Mouse (Mus musculus) myocyte (in vitro differentiated cells): ENCODE measurements at regions not wholly inside any gene's neighbourhood (a gene's known extent, or its start where the extent isn't known, plus 50 kb on each side); places are given as distances from the start of the nearest gene placed in this dataset.

Experiments used
- E2F4 ChIP-seq: IDR thresholded peaks from one replicate; pipeline ENCODE4 v1.6.1; 2011; ENCODE audit warnings: mild to moderate bottlenecking, control low read depth, moderate library complexity; ENCODE audit not compliant: insufficient read depth
- MAX ChIP-seq: IDR thresholded peaks from one replicate; pipeline ENCODE4 v1.6.1; 2011; ENCODE audit warnings: low read depth, mild to moderate bottlenecking, control low read depth
- POLR2A ChIP-seq: IDR thresholded peaks from one replicate; pipeline ENCODE4 v1.6.1; 2011; ENCODE audit warnings: low read depth, mild to moderate bottlenecking, control low read depth, moderate library complexity; ENCODE audit not compliant: insufficient read length
- POLR2AphosphoS2 ChIP-seq: IDR thresholded peaks from one replicate; pipeline ENCODE4 v1.6.1; 2011; ENCODE audit warnings: low read depth, control low read depth; ENCODE audit not compliant: insufficient read length
- REST ChIP-seq: IDR thresholded peaks from one replicate; pipeline ENCODE4 v1.6.1; 2011; ENCODE audit warnings: mild to moderate bottlenecking, control low read depth, moderate library complexity; ENCODE audit not compliant: insufficient read depth, insufficient read length
- TCF12 ChIP-seq: IDR thresholded peaks from one replicate; pipeline ENCODE4 v1.6.1; 2011; ENCODE audit warnings: mild to moderate bottlenecking, control low read depth; ENCODE audit not compliant: poor library complexity, insufficient read depth, severe bottlenecking

GRCm38 (mm10) chr14:74113116-74113515, 452.1 kb downstream of the Gm21750 start:
- TF ChIP-seq MAX = no peak
- no peak for TF ChIP-seq REST
- TF ChIP-seq POLR2A = no peak
- TF ChIP-seq POLR2AphosphoS2 = no peak
- TF ChIP-seq TCF12 = no peak
- no peak for TF ChIP-seq E2F4
